Mouse (Mus musculus) cerebellum, postnatal 36 days (tissue): ENCODE results near the gene Hdgfl2.
"Not testable (repeated sequence)": the region's sequence is repeated elsewhere in the genome, so short reads cannot be mapped to it uniquely, and the experiment has no call there.

Source experiments
- DNase-seq, 2 experiments: peaks; one replicate each; pipeline ENCODE4 v3.0.0; 2021 to 2022; ENCODE audit warnings: mixed read lengths in 2 of 2

Gene Hdgfl2

DNA sequence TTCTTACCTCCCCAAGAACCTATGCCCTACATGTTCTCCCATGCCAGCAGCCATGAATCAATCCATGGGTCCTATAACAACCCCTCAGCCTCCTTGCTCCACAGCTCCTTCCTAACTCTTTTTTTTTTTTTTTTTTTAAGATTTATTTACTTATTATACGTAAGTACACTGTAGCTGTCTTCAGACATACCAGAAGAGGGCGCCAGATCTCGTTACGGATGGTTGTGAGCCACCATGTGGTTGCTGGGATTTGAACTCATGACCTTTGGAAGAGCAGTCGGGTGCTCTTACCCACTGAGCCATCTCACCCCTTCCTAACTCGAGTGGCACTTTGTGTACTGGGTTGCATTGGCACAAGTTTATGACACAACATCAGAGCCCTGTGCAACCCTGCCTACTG, 13.7 kb upstream of the Hdgfl2 start:
- DNase-seq: not testable (repeated sequence)

DNA sequence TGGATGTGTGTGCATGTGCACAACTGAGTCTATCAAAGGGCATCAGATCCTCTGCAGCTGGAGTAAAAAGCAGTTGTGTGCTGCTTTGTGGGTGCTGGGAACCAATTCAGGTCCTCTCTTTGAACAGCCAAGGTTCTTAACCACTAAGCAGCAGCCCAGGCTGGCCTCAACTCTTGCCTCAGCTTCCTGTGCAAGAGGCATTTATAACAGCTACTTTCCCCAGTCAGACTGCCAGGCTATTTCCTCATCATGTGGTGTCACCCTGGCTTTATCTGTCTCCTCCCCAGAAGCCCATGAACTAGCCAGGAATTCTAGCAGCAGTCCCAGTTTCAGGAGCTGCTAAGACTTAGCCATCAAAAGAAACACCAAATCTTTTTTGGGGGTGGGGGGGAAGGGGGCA, 13.0 kb upstream of the Hdgfl2 start:
- no peak for DNase-seq

DNA sequence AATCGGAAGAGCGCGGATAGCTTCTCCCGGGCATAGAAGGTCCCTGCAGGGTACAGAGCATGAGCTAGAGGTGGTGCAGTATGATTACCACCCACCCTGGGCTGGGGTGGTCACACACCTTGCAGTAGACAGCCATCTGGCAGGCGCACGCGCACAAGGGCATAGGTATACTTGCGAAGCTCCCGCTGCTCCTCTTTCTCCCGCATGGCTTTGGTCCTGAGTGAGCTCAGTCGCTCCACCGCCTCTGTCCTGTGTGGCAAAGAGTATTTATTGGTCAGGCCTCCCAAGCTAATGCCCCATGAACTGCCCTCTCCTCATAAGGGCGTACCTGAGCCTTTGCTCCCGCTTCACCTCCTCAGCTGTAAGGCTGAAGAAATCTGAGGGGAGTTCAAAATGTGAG, 10.4 kb upstream of the Hdgfl2 start:
- no peak for DNase-seq

DNA sequence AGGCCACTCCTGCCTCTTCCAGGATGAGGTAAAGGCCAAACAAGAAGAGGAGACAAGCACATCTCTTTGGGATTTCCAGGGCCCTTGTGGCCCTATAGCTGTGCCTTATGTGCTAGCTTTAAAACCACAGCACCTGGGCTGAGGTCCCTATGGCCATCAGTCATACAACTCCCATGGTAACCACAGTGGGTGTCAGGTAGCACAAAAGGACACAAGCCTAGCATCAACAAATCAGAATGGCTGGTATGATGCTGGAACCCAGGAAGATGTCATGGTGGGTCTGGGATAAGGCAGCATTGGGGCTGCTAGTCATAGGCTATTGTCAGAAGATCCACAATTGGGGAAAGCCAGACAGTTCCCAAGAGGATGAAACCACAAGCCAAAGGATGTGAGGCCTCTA, 8.3 kb upstream of the Hdgfl2 start:
- DNase-seq: no peak

DNA sequence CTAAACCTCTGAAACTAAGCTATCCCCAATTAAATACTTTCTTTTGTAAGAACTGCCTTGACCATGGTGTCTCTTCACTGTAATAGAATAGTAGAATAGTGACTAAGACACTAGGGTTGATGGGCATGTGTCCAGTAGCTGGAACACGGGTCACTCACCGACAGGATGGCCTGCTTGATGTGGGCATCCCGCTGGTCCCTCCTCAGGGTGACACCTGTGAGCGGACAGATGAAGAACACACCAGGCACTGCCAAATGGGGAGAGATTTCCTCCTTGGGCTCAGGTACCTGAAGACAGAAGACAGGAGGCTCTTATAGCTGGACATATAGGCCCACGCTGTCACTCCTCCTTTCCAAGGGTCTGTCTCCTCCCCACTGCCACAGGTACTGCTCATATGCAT, 7.2 kb upstream of the Hdgfl2 start:
- DNase-seq: no peak

DNA sequence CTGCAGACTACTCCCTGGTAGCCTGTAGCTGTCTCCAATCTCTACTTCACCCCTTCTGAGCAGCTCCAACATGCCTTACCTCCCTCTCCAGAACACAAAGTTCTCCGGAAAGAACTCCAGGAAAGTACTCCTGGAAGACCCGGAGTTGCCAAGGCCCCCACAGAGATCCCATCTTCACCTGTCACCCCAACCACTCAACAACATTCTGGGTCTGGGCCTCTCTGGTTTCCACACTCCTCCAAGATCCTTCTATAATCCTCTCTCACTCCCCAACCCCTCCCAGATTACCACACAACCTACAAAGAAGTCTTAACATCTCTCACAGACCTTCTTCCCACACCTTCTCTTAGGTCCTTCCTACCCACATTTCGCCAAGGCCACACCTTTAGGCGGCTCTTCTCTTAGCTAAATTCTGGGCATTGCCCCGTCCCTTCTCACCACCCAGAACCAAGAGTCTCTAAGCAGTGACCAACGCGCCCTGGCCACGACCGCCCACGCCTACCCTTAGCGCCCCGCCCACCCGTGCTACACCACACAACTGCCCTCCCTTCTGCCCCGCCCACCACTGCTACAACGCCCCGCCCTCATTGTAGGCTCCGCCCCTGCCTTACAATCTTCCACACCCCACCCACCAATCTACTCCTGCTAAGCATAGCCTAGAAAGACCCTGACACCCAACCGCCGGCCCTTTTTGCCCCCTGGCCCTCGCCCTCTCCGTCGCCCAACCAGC, 5.2 kb upstream of the Hdgfl2 start:
- DNase-seq: peak in 1 of 2 experiments; percentile 71

DNA sequence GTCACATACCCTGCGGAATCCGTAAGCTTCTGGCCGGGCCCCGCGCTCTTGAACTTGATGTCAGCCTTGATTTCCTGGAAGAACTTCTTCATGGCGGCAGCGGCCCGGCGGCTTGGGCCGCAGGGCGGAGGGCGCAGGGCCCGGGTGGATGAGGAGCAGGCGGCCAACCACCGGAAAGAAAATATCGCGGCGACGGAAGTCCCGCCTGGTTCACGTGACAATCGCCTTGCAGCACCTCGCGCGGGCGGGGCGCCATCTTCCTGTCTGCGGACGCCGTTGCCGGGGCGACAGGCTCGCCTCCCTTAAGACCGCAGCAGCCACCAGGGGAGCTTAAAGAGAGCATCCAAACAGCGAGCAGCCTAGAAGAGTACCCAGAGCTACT, 4.6 kb upstream of the Hdgfl2 start, which contains the start of gene Ubxn6:
Gene Ubxn6, minus strand, starts transcription at position 202 of the 382 bp plus-strand sequence.
- peak; percentile 97 to 99 for DNase-seq

DNA sequence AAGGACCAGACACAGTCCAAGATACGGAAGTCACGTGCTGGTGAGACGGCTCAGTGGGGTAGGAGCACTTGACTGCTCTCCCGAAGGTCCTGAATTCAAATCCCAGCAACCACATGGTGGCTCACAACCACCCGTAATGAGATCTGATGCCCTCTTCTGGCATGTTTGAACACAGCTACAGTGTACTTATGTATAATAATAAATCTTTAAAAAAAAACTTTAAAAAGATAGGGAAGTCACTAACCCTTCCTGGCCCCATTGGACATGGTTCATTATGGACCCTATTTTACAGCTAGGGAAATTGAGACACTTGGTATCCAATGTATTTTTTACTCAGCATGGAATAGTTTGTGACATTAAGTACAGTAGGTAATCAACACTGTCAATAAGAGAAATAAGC, 1.9 kb upstream of the Hdgfl2 start:
- no peak for DNase-seq

DNA sequence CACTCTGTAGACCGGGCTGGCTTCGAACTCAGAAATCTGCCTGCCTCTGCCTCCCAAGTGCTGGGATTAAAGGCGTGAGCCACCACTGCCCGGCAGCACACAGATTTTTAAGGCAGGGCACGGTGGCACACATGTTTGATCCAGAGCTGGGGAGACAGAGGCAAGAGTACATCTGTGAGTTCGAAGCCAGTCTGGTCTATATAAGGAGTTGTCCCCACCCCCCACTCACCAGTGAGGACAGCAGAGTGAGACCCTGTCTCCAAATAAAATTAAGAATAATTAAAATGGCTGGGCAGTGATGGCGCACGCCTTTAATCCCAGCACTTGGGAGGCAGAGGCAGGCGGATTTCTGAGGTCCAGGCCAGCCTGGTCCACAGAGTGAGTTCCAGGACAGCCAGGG, 1.1 kb upstream of the Hdgfl2 start:
- DNase-seq: peak; percentile 21 to 25

DNA sequence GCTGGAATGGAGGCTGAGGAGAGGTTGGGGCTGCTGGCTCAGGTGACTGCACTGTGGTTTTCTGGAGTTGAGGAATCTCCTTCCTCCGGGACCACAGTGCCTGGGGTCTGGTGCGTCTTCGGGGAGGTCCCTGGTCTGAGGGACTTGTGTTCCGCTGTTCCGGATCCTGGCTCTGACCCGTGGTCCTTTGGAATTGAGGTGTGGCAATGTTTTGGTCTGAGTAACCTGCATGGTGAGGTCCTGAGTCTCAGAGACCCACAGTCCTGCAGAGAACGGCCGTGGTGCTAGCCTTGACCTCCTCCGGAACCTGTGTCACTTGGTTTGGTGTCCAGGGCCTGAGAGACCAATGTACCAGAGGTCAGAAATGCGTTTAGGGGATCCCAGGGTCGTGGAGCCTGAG, 487 bp downstream of the Hdgfl2 start:
- peak in 1 of 2 experiments; percentile 22 for DNase-seq

DNA sequence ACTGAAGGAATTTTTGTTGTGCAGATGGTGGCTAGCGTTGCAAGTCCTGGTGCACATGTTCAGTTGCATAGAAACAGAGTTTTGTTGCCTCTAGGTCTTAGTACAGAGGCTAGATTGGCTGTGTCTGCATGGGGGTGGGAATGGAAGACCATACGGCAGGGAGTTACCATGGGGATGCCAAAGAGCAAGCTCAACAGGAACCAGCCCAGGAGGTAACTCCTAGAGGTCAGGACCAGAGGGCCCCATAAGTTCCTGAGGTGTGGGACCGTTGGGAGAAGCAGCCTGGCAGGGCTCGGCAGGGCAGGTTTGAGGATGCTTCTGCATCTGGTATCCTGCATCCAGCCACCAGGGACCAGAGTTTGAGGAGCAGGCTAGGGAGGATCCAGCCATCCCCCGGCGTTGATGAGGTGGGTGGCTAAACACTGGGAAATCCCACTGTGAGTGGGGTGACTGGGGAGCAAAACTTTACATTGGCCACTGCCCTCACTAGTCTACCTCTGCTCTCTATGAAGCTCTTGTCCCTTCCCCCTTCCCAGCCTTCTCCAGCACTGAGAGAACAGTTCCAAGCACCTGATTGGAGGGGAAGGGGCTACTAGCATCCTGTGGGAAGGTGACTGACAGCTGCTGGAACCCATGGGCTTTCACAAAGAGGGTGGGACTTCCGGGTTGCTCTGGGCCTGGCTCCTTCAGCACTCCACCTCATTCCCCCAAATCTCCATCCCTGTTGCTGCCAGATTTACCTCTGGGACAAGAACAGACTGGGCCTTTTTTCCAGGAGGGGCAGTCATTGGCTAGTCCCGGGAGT, 1.5 kb downstream of the Hdgfl2 start:
- no peak for DNase-seq

DNA sequence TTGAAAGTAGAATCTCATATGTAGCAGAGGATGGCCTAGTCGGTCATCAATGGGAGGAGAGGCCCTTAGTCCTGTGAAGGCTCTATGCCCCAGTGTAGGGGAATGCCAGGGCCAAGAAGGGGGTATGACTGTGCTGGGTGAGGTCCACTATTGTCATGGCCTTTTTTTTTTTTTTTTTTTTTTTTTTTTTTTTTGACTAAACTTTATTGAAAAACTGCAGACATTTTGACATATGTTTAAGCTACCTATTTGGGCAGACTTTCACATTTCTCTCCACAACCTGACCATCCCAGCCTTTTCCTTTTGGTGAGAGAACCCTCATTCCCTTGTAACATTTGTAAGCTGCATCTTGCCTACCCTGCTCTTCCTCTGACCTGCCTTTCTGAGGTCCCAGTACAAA, 12.9 kb downstream of the Hdgfl2 start:
- no peak for DNase-seq

DNA sequence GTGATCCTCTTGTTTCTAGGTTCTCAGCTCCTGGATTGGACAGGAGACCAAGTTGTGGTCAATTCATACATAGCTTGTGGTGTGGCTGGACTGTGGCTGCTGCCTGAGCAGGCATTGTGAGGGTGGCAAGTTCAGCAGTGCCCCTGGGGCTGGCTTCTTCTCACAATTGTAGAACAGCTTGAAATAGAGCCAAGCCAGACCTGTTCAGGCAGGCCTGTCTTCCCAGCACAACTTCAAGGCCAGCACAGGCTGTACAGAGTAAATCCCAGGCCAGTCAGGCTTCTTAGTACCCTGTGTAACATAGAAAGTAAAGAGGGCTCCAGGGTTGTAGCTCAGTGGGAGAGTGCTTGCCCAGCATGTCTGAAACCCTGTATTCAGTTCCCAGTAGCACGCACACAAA, 13.4 kb downstream of the Hdgfl2 start:
- DNase-seq: no peak

DNA sequence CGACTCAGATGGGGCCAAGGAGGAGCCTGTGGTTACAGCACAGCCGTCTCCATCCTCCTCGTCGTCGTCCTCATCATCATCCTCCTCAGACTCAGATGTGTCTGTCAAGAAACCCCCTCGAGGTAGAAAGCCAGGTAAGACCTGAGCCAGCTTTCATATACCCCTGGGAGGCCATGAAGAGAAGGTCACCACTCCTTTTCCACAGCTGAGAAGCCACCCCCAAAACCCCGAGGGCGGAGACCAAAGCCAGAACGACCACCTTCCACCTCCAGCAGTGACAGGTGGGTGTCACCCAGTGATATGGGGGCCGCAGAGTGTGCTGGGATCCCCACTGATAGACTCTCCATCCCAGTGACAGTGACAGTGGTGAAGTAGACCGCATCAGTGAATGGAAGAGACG, 17.4 kb downstream of the Hdgfl2 start:
- DNase-seq: no peak

DNA sequence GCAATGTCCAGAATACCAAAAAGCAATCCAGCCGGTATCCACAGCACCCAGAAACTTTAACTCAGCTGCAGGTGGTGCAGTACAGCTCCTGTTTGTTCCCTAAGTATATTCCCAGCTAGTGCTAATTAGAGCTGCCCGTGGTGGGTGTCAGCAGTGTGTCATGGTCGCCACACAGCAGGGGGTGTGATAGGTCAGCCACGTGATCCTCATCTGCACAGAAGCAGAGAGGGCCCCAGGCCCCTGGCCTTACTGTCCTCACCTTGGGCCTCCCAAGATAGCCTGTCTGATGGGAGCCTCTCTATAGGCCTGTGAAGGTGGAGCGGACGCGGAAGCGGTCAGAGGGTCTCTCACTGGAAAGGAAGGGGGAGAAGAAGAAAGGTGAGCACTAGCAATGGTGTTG, 18.7 kb downstream of the Hdgfl2 start:
- no peak for DNase-seq

DNA sequence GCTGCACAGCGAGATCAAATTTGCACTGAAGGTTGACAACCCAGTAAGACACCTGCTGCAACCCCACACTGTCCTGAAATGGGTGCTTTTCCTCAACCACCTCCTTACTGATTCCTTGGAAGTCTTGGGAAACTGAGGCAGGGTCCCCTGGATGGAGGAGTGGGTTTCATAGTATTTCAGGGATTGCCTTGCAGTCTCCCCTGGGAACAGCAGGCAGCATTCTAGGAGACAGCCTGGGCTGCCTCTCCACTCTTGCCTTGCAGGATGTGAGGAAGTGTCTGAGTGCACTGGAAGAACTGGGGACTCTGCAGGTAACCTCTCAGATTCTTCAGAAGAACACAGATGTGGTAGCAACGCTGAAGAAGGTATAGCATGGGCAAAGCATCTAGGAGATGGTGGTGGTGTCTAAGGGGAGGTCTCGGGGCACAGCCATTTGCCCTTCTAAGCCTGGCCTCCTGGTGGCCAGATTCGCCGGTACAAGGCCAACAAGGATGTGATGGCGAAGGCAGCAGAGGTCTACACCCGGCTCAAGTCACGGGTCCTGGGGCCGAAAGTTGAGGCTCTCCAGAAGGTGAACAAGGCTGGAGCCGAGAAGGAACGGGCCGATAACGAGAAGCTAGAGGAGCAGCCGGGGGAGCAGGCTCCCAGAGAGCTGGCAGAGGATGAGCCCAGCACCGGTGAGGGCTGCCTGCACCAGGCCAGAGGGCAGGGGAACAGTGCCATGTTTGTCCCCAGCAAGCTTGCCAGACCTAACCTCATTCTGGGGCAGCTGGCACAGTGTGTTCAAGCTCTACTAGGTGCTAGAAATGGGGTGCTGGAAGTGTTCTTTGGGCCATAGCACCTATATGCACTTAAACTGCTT, 19.5 kb downstream of the Hdgfl2 start:
- no peak for DNase-seq

DNA sequence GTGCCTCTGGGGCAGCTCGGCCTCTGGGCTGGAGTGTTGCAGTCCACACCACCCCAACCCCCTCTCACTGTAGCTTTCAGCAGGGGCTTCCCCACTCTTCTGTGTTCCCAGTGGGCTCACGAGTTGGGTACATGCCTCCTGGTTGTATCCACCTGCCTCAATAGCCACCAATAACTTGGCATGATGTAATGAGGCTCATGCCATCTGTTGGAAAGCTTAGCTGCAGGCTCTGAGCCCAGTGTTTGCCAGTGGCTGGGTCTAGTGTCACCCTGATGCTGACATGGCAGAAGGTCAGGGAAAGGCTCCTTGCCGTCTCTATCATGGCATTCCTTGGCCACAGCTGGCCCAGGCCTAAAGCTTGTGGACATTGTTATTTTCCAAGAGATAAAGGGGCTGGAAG, 21.4 kb downstream of the Hdgfl2 start:
- DNase-seq: no peak

DNA sequence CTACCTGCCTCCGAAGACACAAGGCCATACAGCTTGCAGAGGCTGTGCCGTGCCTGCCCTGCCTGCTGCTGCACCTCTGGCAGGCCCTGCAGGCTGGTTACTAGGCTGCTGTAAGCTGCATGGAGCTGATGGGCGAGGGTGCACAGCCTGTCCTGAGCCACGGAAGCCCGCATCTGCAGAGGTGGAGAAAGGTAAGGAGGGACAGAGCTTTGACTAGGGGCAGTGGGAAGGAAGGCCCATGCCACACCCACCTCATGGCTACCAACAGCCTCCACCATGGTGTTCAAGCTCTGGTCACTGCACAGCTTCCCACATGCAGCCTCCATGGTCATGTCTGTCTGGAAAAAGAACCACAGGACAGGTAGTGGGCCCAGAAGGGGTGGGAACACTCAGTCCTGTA, 22.7 kb downstream of the Hdgfl2 start:
- no peak for DNase-seq

DNA sequence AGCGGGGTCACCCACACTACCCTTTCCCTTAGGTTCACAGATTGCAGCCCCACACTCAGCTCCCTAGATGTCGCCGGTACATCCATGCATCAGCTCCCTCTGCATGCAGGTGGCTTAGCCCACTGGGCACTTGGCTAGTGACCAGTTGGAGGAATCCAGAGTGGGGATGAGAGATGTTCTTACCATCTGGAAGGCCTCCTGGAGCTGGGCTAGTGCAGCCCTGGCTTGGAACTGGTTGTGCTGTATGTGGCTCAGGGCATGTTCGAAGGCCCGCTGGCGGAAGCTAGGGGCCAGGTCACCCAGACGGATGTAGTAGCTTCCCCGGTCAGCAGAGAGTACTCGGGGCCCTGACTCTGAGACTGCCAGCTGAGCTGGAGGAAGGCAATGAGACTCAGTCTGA, 23.5 kb downstream of the Hdgfl2 start:
- DNase-seq: no peak

DNA sequence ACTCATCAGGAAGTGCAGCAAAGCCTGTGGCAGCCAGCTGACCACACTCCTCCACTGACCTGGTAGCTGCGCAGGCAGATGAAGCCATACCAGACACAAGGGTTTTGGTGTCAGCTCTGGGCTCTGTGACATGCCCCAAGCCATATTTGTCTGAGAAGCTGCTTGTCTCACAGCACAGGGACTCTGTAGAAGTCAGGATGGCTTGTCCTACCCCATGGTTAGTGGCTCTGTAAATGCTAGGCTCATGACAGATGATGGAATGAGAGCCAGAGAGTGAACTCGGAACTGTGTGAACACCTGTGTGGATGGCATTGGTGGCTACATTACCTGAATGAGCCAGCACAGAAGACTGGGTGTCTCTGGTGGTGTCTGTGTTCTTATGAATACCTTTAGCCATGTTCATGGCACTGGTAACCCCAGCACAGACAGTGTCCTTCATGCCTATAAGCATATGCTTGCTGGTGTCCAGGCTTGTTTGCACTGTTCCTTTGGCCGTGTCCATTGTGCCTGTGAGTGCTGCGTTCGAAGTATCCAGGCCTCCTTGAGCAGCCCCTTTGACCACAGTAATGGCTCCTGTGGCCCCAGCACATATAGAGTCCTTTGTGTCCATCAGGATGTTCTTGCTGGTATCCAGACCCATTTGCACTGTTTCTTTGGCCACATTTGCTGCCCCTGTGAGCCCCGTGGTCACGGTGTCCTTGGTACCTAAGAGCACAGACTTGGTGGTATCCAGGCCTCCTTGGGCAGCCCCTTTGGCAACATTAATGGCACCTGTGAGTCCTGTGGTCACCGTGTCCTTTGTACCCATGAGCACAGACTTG, 24.2 kb downstream of the Hdgfl2 start:
- DNase-seq: no peak

DNA sequence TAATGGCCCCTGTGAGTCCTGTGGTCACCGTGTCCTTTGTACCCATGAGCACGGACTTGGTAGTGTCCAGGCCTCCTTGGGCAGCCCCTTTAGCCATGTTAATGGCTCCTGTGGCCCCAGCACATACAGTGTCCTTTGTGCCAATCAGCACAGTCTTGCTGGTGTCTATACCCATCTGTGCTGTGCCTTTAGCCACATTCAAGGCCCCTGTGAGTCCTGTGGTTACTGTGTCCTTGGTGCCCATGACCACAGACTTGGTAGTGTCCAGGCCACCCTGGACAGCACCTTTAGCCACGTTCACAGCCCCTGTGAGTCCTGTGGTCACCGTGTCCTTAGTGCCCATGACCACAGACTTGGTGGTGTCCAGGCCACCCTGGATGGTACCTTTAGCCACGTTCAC, 25.4 kb downstream of the Hdgfl2 start:
- not testable (repeated sequence) for DNase-seq

DNA sequence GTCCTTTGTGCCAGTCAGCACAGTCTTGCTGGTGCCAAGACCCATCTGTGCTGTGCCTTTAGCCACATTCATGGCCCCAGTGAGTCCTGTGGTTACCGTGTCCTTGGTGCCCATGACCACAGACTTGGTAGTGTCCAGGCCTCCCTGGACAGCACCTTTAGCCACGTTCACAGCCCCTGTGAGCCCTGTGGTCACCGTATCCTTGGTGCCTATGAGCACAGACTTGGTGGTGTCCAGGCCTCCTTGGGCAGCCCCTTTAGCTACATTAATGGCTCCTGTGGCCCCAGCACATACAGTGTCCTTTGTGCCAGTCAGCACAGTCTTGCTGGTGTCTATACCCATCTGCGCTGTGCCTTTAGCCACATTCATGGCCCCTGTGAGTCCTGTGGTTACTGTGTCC, 27.0 kb downstream of the Hdgfl2 start:
- DNase-seq: not testable (repeated sequence)

DNA sequence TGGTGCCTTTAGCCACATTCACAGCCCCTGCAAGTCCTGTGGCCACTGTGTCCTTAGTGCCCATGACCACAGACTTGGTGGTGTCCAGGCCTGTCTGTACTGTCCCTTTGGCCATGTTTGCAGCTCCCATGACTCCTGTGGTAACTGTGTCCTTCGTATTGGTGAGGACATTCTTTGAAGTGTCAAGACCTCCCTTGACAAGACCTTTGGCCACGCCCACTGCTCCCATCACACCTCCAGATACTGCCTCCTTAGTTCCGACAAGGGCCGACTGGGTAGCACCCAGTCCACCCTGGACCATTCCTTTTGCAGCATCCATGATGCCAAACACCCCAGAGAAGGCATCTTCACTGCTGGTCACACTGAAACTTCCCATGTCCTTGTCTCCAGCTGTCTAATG, 27.5 kb downstream of the Hdgfl2 start:
- DNase-seq: no peak
